Comparison of ENCODE assay signal across 9 mouse cellular contexts in the genomic region with DNA sequence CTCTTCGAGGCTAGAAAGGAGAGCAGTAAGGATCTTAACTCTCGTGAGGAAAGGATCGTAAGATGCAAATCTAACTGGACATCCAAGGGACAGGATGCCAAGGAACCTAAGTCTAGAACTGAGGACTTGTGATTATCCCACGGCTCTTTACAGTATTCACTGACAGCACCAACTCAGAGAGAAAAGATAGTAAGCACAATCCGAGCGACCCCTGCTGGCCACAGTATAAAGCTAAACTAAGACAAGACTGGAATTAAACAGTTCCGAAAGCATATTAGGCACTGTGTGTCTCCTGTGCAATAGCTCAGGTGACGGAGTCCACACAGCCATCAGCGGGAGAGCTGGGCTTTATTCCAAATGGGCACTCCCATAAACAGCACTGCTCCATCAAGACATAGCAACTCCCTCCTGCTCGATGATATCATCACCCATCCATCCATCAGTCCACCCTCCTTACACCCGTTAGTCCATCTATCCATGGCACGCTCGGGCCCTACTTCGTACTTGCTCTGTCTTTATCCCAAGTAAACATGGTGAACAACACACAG. TPM values are rescaled to one million over a fixed set of nuclear protein-coding genes. Genes with fewer than 3 reads are reported as not detected.
A peak's percentile ranks its signal among the peaks of the same experiment; 100 is the strongest.
DNase-seq lines count a peak whose midpoint lies in the region; ATAC-seq lines count a peak whose summit lies in the region.
"Had no signal": no experiment of that assay in that cellular context is flagged by ENCODE, and none has a peak within 500 bp of the region (broad histone marks: within the 10 kb centered on the region; RNA-seq: fewer than 3 reads in every experiment).

No protein-coding gene starts in this region.

- WGBS in forebrain, embryonic 14.5 days = 51% methylated on average over 14 of the region's 14 CpGs
- WGBS in forebrain, embryonic 15.5 days = 50% methylated on average over 14 of the region's 14 CpGs
- WGBS in heart, embryonic 10.5 days = 56% methylated on average over 14 of the region's 14 CpGs

- peak; percentile 89 for DNase-seq in forebrain, embryonic 14.5 days (ENCODE audit: low spot score)
- peak; percentile 36 for DNase-seq in WW6 (ENCODE audit: low read depth, low spot score)
- peak; percentile 67 to 83 for DNase-seq in cerebellum, postnatal 4 days (ENCODE audit: low spot score in 2 of 2)
- peak; percentile 85 for DNase-seq in heart, embryonic 10.5 days (ENCODE audit: low spot score)
- peak; percentile 75 to 90 for DNase-seq in layer of hippocampus, postnatal 14 days (ENCODE audit: low spot score in 2 of 2)
- peak; percentile 39 to 60 for DNase-seq in spleen, postnatal 14 days (ENCODE audit: low spot score in 2 of 2)

- H3K36me3 ChIP-seq in forebrain, embryonic 14.5 days (ENCODE audit: control insufficient read depth, insufficient read depth, low read length) = no peaks in the 10 kb centered on the region
- no peaks in the 10 kb centered on the region for H3K36me3 ChIP-seq in forebrain, embryonic 15.5 days
- peaks cover 2% of the 10 kb centered on the region; the same call in 1 of the 2 replicates for H3K36me3 ChIP-seq in heart, embryonic 10.5 days

- no peak for ATAC-seq in forebrain, embryonic 14.5 days
- no peak for ATAC-seq in forebrain, embryonic 15.5 days (replicated peaks)
- ATAC-seq in megakaryocyte, adult 5-6 weeks (ENCODE audit: poor library complexity, severe bottlenecking) = peak; percentile 48

- H3K4me3 ChIP-seq in forebrain, embryonic 14.5 days (ENCODE audit: low read depth, low read length) = no peak overlapping the region
- H3K4me3 ChIP-seq in forebrain, embryonic 15.5 days = no peak overlapping the region
- H3K4me3 ChIP-seq in heart, embryonic 10.5 days = no peak overlapping the region

- no peak overlapping the region for H3K9ac ChIP-seq in forebrain, embryonic 14.5 days (ENCODE audit: low read length)
- no peak overlapping the region for H3K9ac ChIP-seq in forebrain, embryonic 15.5 days (replicated peaks)

- no peak overlapping the region for H3K27ac ChIP-seq in forebrain, embryonic 14.5 days (ENCODE audit: low read depth, low read length)
- H3K27ac ChIP-seq in forebrain, embryonic 15.5 days (replicated peaks) = no peak overlapping the region
- H3K27ac ChIP-seq in heart, embryonic 10.5 days = no peak overlapping the region
- H3K27ac ChIP-seq: macrophage had no signal

- H3K4me1 ChIP-seq in forebrain, embryonic 14.5 days (ENCODE audit: control insufficient read depth, insufficient read depth, low read length) = no peaks in the 10 kb centered on the region
- H3K4me1 ChIP-seq in forebrain, embryonic 15.5 days = peaks cover 9% of the 10 kb centered on the region
- H3K4me1 ChIP-seq in heart, embryonic 10.5 days = 0 out of 2 replicates have a peak, but pooled peaks cover 4% of the 10 kb centered on the region

- no peaks in the 10 kb centered on the region for H3K27me3 ChIP-seq in forebrain, embryonic 14.5 days (replicated peaks; ENCODE audit: control insufficient read depth, insufficient read depth, low read length)
- no peaks in the 10 kb centered on the region for H3K27me3 ChIP-seq in forebrain, embryonic 15.5 days
- H3K27me3 ChIP-seq in heart, embryonic 10.5 days (ENCODE audit: insufficient read depth, poor library complexity, severe bottlenecking) = no peaks in the 10 kb centered on the region

- no peaks in the 10 kb centered on the region for H3K9me3 ChIP-seq in forebrain, embryonic 14.5 days (replicated peaks; ENCODE audit: control insufficient read depth, low read length)
- H3K9me3 ChIP-seq in forebrain, embryonic 15.5 days = no peaks in the 10 kb centered on the region
- no peaks in the 10 kb centered on the region for H3K9me3 ChIP-seq in heart, embryonic 10.5 days

- no peak overlapping the region for H3K4me2 ChIP-seq in forebrain, embryonic 14.5 days (ENCODE audit: low read length)
- no peak overlapping the region for H3K4me2 ChIP-seq in forebrain, embryonic 15.5 days (replicated peaks)

RNA-seq across cellular contexts. Expression of a gene that starts 5.2 kb away (rescaled TPM):
- 37.0 and 38.5 TPM in 2 replicates for polyA plus RNA-seq in forebrain, embryonic 14.5 days (2014; fragmentation: Nextera tagmentation; extraction: Ambion mirVana)
- polyA plus RNA-seq in forebrain, embryonic 15.5 days (2015; fragmentation: Nextera tagmentation; extraction: Ambion mirVana) = 33.7 and 34.7 TPM in 2 replicates
- polyA plus RNA-seq in heart, embryonic 10.5 days (2016; fragmentation: Nextera tagmentation; extraction: Ambion mirVana) = 35.2 and 36.2 TPM in 2 replicates
- 10 to 100 TPM; 21.0 to 21.4 TPM for total RNA-seq in layer of hippocampus, postnatal 14 days (2021)
- total RNA-seq in megakaryocyte, adult 5-6 weeks (2015) = 42.0 and 62.5 TPM in 2 replicates
- 88.3 and 93.8 TPM in 2 replicates for total RNA-seq in megakaryocyte, adult 5-6 weeks (2017)

RNA-seq across cellular contexts. Expression of a gene that starts 5.5 kb away (rescaled TPM):
- polyA plus RNA-seq in forebrain, embryonic 14.5 days (2014; fragmentation: Nextera tagmentation; extraction: Ambion mirVana) = 6.3 and 6.6 TPM in 2 replicates
- 5.1 and 5.9 TPM in 2 replicates for polyA plus RNA-seq in forebrain, embryonic 15.5 days (2015; fragmentation: Nextera tagmentation; extraction: Ambion mirVana)
- 7.8 and 10.7 TPM in 2 replicates for polyA plus RNA-seq in heart, embryonic 10.5 days (2016; fragmentation: Nextera tagmentation; extraction: Ambion mirVana)
- total RNA-seq in layer of hippocampus, postnatal 14 days (2021) = 1 to 10 TPM; 6.1 to 6.8 TPM
- total RNA-seq in megakaryocyte, adult 5-6 weeks (2015) = 4.5 and 9.5 TPM in 2 replicates
- 7.5 and 10.6 TPM in 2 replicates for total RNA-seq in megakaryocyte, adult 5-6 weeks (2017)

Comparison
In these comparisons a context has a peak if more than half of its experiments do, and no peak if none do; other contexts are left out.
1. DNase-seq: peak in every context shown above with its lines; median percentile 89 in forebrain, embryonic 14.5 days; 85 in heart, embryonic 10.5 days; 82 in layer of hippocampus, postnatal 14 days; 75 in cerebellum, postnatal 4 days; 50 in spleen, postnatal 14 days; 36 in WW6.